ENCODE assay signal across 26 mouse cellular contexts in the genomic region with DNA sequence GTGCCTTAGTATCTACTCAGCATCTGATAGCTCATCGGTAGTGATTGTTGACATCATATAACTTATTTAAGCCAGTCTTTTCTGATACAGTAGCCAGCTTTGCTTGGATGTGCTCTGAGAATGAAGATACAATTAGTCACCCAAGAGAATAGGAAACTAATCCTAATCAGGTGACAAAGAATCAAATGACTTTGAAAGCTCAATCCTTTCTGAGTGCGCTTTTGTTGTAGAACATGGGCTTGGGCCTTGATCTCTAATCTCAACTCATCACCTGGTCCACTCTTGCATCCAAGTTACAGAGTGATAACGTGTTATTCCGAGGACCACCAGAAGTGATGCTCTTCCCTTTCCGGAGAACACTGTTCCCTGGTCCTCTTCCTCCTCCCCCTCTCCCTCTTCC.
"Had no signal": no experiment of that assay in that cellular context is flagged by ENCODE, and none has a peak within 500 bp of the region (broad histone marks: within the 10 kb centered on the region; RNA-seq: fewer than 3 reads in every experiment).

No protein-coding gene starts in this region.

- DNase-seq: cerebellum, adult 2 months; cerebellum, adult 8-10 months; cerebellum, adult 9-10 months; cerebellum, adult 9-11 months; cerebellum, postnatal 10 days; cerebellum, postnatal 14 days; cerebellum, postnatal 25 days; cerebellum, postnatal 36 days; embryo, embryonic 11 days; gastrocnemius, adult 2 months; gastrocnemius, postnatal 10 days; gastrocnemius, postnatal 14 days; gastrocnemius, postnatal 25 days; gastrocnemius, postnatal 36 days; heart, adult 11 months; heart, adult 2 months had no signal

- H3K9me3 ChIP-seq: embryonic facial prominence, embryonic 10.5 days; embryonic facial prominence, embryonic 12.5 days; embryonic facial prominence, embryonic 13.5 days; embryonic facial prominence, embryonic 15.5 days; forebrain, embryonic 10.5 days; forebrain, embryonic 13.5 days; forebrain, embryonic 15.5 days had no signal

- H3K27me3 ChIP-seq: embryonic facial prominence, embryonic 12.5 days; embryonic facial prominence, embryonic 13.5 days; embryonic facial prominence, embryonic 15.5 days; forebrain, embryonic 13.5 days; forebrain, embryonic 15.5 days had no signal

- H3K4me2 ChIP-seq: embryonic facial prominence, embryonic 12.5 days; embryonic facial prominence, embryonic 13.5 days; embryonic facial prominence, embryonic 15.5 days; forebrain, embryonic 13.5 days; forebrain, embryonic 15.5 days had no signal

- H3K9ac ChIP-seq: embryonic facial prominence, embryonic 12.5 days; embryonic facial prominence, embryonic 13.5 days; embryonic facial prominence, embryonic 15.5 days; forebrain, embryonic 13.5 days; forebrain, embryonic 15.5 days had no signal

- H3K4me3 ChIP-seq: embryonic facial prominence, embryonic 10.5 days; embryonic facial prominence, embryonic 12.5 days; embryonic facial prominence, embryonic 13.5 days; embryonic facial prominence, embryonic 15.5 days; erythroblast, embryonic 14.5 days; forebrain, embryonic 10.5 days; forebrain, embryonic 13.5 days; forebrain, embryonic 15.5 days; gastrocnemius, adult 2 months; heart, adult 2 months had no signal

- H3K27ac ChIP-seq: embryonic facial prominence, embryonic 10.5 days; embryonic facial prominence, embryonic 12.5 days; embryonic facial prominence, embryonic 13.5 days; embryonic facial prominence, embryonic 15.5 days; forebrain, embryonic 10.5 days; forebrain, embryonic 13.5 days; forebrain, embryonic 15.5 days; gastrocnemius, adult 2 months; heart, adult 2 months had no signal

- ATAC-seq: forebrain, embryonic 13.5 days; forebrain, embryonic 14.5 days; forebrain, embryonic 15.5 days; forebrain, embryonic 16.5 days had no signal

- H3K36me3 ChIP-seq: embryonic facial prominence, embryonic 10.5 days; embryonic facial prominence, embryonic 12.5 days; embryonic facial prominence, embryonic 13.5 days; embryonic facial prominence, embryonic 15.5 days; forebrain, embryonic 10.5 days; forebrain, embryonic 15.5 days had no signal

- H3K4me1 ChIP-seq: forebrain, embryonic 13.5 days; forebrain, embryonic 15.5 days had no signal
